Mouse (Mus musculus) lung, adult 2 months (tissue): ENCODE results near the gene Cldn24. TPM values are rescaled to one million over a fixed set of nuclear protein-coding genes. Genes with fewer than 3 reads are reported as not detected.

Source experiments
- DNase-seq: peaks from one replicate; pipeline ENCODE4 v3.0.0; 2022
- H3K4me1 ChIP-seq: fragments of 200-500 bp; 2 replicates; pipeline ENCODE4 v1.6.1; 2011; ENCODE audit warnings: low read length; ENCODE audit not compliant: control insufficient read depth, insufficient read depth
- H3K4me3 ChIP-seq: fragments of 200-500 bp; replicated peaks from 2 replicates; pipeline ENCODE3; 2011; ENCODE audit warnings: low read depth, mild to moderate bottlenecking, control low read depth, low read length; ENCODE audit errors: extremely low read depth
- CTCF ChIP-seq: fragments of 200-500 bp; IDR thresholded peaks from 2 replicates; pipeline ENCODE4 v1.5.1; 2011; ENCODE audit warnings: mild to moderate bottlenecking, low read length, control low read depth; ENCODE audit not compliant: insufficient read depth
- POLR2A ChIP-seq: fragments of 200-500 bp; IDR thresholded peaks from 2 replicates; pipeline ENCODE4 v1.6.1; 2011; ENCODE audit warnings: low read depth, mild to moderate bottlenecking, control low read depth, low read length, borderline replicate concordance; ENCODE audit errors: extremely low read depth
- WGBS: fragments of 180-500 bp; shearing (Covaris S2); methylation state at CpG from one replicate; pipeline ENCODE4 v1.1.7; 2018; 5-methylcytosine and 5-hydroxymethylcytosine counted together
- polyA plus RNA-seq: library from polyadenylated mRNA; depleted of rRNA; stranded (reverse); fragments of >200 nt; gene quantifications from 2 replicates; pipeline ENCODE4 v1.2.3, GENCODE M21; 2012; rRNA removed

Cldn24 gene
- polyA plus RNA-seq = not detected in 2 replicates

DNA sequence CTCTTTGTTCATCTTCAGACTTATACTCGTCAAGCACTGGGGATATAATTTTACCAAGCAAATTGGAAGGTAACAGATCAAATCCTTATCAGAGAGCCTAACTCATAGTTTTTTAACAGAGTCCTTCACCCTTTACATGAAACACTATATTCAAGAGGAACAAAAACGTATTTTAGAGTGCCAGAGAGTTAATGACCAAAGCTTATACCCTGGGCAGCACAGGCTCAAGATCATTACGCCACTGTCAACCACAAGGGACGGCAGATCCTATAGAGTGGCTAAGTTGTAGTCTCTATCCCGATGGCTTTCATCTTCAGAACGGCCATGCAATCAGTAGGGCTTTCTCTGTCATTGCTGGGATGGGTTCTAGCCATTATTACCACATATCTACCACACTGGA, at the start of gene Cldn24:
TSS of gene Cldn24 (plus strand) at position 301 of the 400 bp plus-strand sequence.
- H3K4me1 ChIP-seq = no peaks in the 10 kb centered on the region
- WGBS = 85% methylated on average over 6 of the region's 6 CpGs
- no peak within 1 kb of the TSS for H3K4me3 ChIP-seq
- no peak for DNase-seq
- TF ChIP-seq POLR2A = no peak
- no peak for TF ChIP-seq CTCF

GRCm38 (mm10) chr8:47772986-47773385, 49.0 kb upstream of the Cldn24 start:
- Histone ChIP-seq H3K4me1 (no peaks in the 10 kb centered on the region), H3K4me3 (no peak overlapping the region)
- TF ChIP-seq CTCF (no peak), POLR2A (no peak)
- 73% methylated on average over 5 of the region's 5 CpGs for WGBS
- no peak for DNase-seq

- Histone ChIP-seq H3K4me1 (no peaks in the 10 kb centered on the region), H3K4me3 (no peak overlapping the region)
- TF ChIP-seq POLR2A (no peak), CTCF (no peak)
- DNase-seq = no peak
- WGBS = 87% methylated on average over 7 of the region's 7 CpGs
Measured at GRCm38 (mm10) chr8:47777415-47777814, 44.5 kb upstream of the Cldn24 start.

DNA sequence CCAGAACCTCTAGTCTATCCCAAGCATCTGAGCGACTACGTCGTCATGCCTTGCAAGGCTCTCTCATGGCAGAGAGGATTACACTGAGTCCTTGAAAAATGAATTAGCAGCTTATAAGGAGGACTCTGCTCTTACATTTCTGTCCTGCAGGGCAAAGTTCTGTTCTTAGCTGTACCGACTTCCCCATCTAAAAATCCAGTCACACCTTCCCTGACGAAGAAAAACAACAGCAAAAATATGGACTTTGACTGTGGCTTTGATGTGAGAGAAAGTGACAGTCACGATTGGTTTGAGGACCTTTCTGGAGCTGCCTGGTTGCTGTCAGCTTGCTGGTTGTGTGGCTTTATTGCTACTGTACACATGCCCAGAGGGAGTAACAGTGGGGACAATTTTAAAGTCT, 42.4 kb upstream of the Cldn24 start:
- H3K4me1 ChIP-seq = no peaks in the 10 kb centered on the region
- H3K4me3 ChIP-seq = no peak overlapping the region
- WGBS = 70% methylated on average over 6 of the region's 6 CpGs
- no peak for DNase-seq
- TF ChIP-seq CTCF (no peak), POLR2A (no peak)

GRCm38 (mm10) chr8:47781881-47782280, 40.1 kb upstream of the Cldn24 start:
- no peaks in the 10 kb centered on the region for H3K4me1 ChIP-seq
- DNase-seq = no peak
- 90% methylated on average over 4 of the region's 4 CpGs for WGBS
- no peak overlapping the region for H3K4me3 ChIP-seq
- TF ChIP-seq CTCF = no peak
- no peak for TF ChIP-seq POLR2A

DNA sequence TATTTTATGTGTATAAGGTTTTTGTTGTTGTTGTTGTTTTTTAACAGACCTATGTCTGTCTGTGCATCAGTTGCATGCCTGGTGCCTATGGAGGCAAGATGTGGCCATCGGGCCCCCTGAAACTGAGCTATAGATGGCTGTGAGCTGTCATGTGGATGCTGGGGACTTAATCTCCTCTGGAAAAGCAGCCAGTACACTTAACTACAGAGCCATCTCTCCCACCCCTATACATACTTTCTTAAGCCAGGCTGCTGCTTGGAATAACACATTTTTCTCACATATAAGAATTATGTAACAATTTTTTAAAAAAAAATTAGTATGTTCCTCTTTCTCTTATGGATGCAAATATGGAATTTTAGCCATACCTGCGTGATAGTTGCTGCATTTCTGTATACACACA, 38.4 kb upstream of the Cldn24 start:
- DNase-seq = no peak
- Histone ChIP-seq H3K4me3 (no peak overlapping the region), H3K4me1 (no peaks in the 10 kb centered on the region)
- no peak for TF ChIP-seq CTCF
- no peak for TF ChIP-seq POLR2A
- 90% methylated on average over 2 of the region's 2 CpGs for WGBS

GRCm38 (mm10) chr8:47783944-47784343, 38.0 kb upstream of the Cldn24 start:
- DNase-seq = no peak

DNA sequence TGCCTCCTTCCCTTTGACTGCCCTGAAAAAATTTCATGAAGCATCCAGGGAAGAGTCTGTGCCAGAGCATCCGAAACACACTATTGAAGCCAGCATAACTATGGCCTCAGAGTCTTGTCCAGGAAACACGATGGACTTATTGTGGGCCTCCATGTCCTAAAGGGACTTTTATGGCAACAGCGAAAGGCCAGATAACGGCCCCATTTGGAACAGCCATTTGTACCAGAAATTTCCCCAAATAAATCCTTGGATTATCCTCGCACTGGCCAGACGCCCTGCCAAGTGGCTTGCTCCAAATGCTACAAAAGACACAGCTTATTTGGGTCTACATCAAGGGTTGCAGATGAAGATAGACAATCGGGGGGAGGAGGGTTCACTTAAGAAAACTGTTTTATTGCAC, 37.5 kb upstream of the Cldn24 start:
- no peaks in the 10 kb centered on the region for H3K4me1 ChIP-seq
- no peak overlapping the region for H3K4me3 ChIP-seq
- TF ChIP-seq CTCF = no peak
- TF ChIP-seq POLR2A = no peak
- 77% methylated on average over 7 of the region's 7 CpGs for WGBS
- no peak for DNase-seq

More at GRCm38 (mm10) chr8:47783944-47784343, 38.0 kb upstream of the Cldn24 start:
- 76% methylated on average over 6 of the region's 6 CpGs for WGBS
- no peak for TF ChIP-seq POLR2A
- no peak for TF ChIP-seq CTCF
- no peak overlapping the region for H3K4me3 ChIP-seq
- no peaks in the 10 kb centered on the region for H3K4me1 ChIP-seq

DNA sequence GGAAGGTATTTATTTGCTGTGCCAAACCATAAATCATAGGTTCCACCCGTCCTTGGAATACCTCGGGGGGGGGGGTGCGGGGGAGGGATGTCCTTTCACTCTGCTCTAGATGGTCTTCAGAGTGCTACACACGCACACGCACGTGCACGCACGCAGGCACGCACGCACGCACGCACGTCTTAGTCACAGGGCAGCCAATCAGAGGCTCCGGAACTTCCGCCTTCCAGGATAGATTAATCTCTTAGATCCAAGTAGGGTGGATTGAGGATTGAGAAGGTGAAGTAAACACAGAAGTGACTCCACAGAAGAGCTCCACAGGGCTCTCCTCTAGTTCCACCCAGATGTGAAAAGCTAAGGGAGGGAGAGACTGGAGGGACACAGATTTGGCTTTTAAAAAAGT, 35.6 kb upstream of the Cldn24 start:
- no peak for DNase-seq

GRCm38 (mm10) chr8:47787705-47788104, 34.2 kb upstream of the Cldn24 start:
- 39% methylated on average over 10 of the region's 10 CpGs for WGBS
- TF ChIP-seq CTCF (no peak), POLR2A (no peak)
- no peak for DNase-seq
- Histone ChIP-seq H3K4me1 (no peaks in the 10 kb centered on the region), H3K4me3 (no peak overlapping the region)

More for the DNA sequence above, 35.6 kb upstream of the Cldn24 start:
- 93% methylated on average over 15 of the region's 15 CpGs for WGBS
- TF ChIP-seq POLR2A (no peak), CTCF (no peak)
- no peak overlapping the region for H3K4me3 ChIP-seq
- no peaks in the 10 kb centered on the region for H3K4me1 ChIP-seq

GRCm38 (mm10) chr8:47791986-47792385, 30.0 kb upstream of the Cldn24 start:
- 74% methylated on average over 9 of the region's 9 CpGs for WGBS
- TF ChIP-seq CTCF = no peak
- no peak for TF ChIP-seq POLR2A
- no peak for DNase-seq
- Histone ChIP-seq H3K4me3 (no peak overlapping the region), H3K4me1 (no peaks in the 10 kb centered on the region)
